Mouse (Mus musculus) C2C12 (cell line): Measurements from ENCODE around the gene Hist2h2be. TPM values are rescaled to one million over a fixed set of nuclear protein-coding genes. Genes with fewer than 3 reads are reported as not detected.
A peak's percentile ranks its signal among the peaks of the same experiment; 100 is the strongest.

ENCODE experiments used
- H3K27me3 ChIP-seq: one replicate; pipeline ENCODE4 v1.6.1; 2011; ENCODE audit not compliant: control insufficient read depth, insufficient read depth, insufficient read length
- H3K36me3 ChIP-seq: one replicate; pipeline ENCODE4 v1.6.1; 2011; ENCODE audit not compliant: control insufficient read depth, insufficient read depth
- H3K4me3 ChIP-seq: one replicate; pipeline ENCODE4 v1.5.1; 2011; ENCODE audit warnings: mild to moderate bottlenecking, control low read depth; ENCODE audit not compliant: poor library complexity, insufficient read depth, severe bottlenecking
- H3K79me2 ChIP-seq: one replicate; pipeline ENCODE4 v1.6.1; 2011; ENCODE audit not compliant: control insufficient read depth, insufficient read depth
- H3K79me3 ChIP-seq: one replicate; pipeline ENCODE4 v1.6.1; 2011; ENCODE audit warnings: low read depth, control low read depth
- H3ac ChIP-seq: one replicate; pipeline ENCODE3; 2011; ENCODE audit warnings: low read depth; ENCODE audit not compliant: control insufficient read depth, insufficient read length
- CEBPB ChIP-seq: IDR thresholded peaks from one replicate; pipeline ENCODE4 v1.6.1; 2011; ENCODE audit warnings: low read depth, mild to moderate bottlenecking, control low read depth, moderate library complexity
- CTCF ChIP-seq: IDR thresholded peaks from one replicate; pipeline ENCODE4 v1.5.1; 2011; ENCODE audit not compliant: control insufficient read depth, insufficient read depth, insufficient read length
- FOSL1 ChIP-seq: IDR thresholded peaks from one replicate; pipeline ENCODE4 v1.8.0; 2011; ENCODE audit warnings: mild to moderate bottlenecking, low read length; ENCODE audit not compliant: poor library complexity, insufficient read depth, severe bottlenecking
- MAX ChIP-seq: IDR thresholded peaks from one replicate; pipeline ENCODE4 v1.6.1; 2011; ENCODE audit warnings: mild to moderate bottlenecking, control low read depth
- MYOD1 ChIP-seq: IDR thresholded peaks from one replicate; pipeline ENCODE4 v1.6.1; 2011; ENCODE audit warnings: low read depth; ENCODE audit not compliant: control insufficient read depth, insufficient read length
- MYOG ChIP-seq: IDR thresholded peaks from one replicate; pipeline ENCODE4 v1.6.1; 2011; ENCODE audit not compliant: control insufficient read depth, insufficient read length; ENCODE audit errors: extremely low read depth
- USF1 ChIP-seq: IDR thresholded peaks from one replicate; pipeline ENCODE4 v1.6.1; 2011; ENCODE audit warnings: low read depth, mild to moderate bottlenecking, control low read depth, moderate library complexity
- polyA plus RNA-seq: library from polyadenylated mRNA; unstranded; fragments of >200 nt; fragmentation: generic; extraction: Trizol; gene quantifications from one replicate; pipeline ENCODE4 v1.2.1, GENCODE M21; 2012; ENCODE audit warnings: missing spikeins

Gene Hist2h2be
- polyA plus RNA-seq, 1 experiment = 0.98 TPM

DNA sequence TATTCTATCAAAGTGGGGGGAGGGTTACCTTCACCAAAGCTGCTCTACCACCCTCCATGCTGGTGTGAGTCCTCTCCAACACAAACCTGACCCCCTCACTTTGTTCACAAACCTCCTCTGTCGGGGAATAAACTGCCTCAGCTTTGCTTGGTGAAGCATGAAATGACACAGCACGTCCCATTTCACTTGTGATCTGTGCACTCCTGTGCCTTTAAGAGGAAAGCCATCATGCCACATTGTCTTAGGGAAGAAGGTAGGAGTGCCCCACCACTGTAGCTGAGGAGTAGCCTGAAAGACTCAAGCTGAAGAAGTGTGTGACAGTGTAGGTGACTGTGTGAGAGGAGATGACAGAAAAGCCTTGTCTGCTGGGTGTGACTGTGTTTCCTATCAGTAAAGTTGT is 4.5 kb downstream of the Hist2h2be start:
- H3K36me3 ChIP-seq = no peaks in the 10 kb centered on the region
- H3K79me3 ChIP-seq = no peaks in the 10 kb centered on the region
- H3K79me2 ChIP-seq = no peaks in the 10 kb centered on the region
- no peak overlapping the region for H3ac ChIP-seq
- no peak for TF ChIP-seq CTCF
- TF ChIP-seq MYOG = no peak
- no peak for TF ChIP-seq MYOD1
- no peak for TF ChIP-seq CEBPB
- TF ChIP-seq USF1 = no peak
- no peak for TF ChIP-seq MAX
- no peak for TF ChIP-seq FOSL1
- H3K27me3 ChIP-seq = no peaks in the 10 kb centered on the region
- no peak overlapping the region for H3K4me3 ChIP-seq

- Histone ChIP-seq H3K79me2 (no peaks in the 10 kb centered on the region), H3K27me3 (no peaks in the 10 kb centered on the region), H3K36me3 (no peaks in the 10 kb centered on the region), H3K79me3 (no peaks in the 10 kb centered on the region), H3ac (peak overlapping the region; percentile 12), H3K4me3 (no peak overlapping the region)
- TF ChIP-seq FOSL1 = peak; percentile 79
- no peak for TF ChIP-seq MYOG
- no peak for TF ChIP-seq CTCF
- TF ChIP-seq MAX = peak; percentile 82
- no peak for TF ChIP-seq MYOD1
- no peak for TF ChIP-seq CEBPB
- peak; percentile 100 for TF ChIP-seq USF1
Measured at GRCm38 (mm10) chr3:96226695-96227648, 6.1 kb downstream of the Hist2h2be start.

GRCm38 (mm10) chr3:96228828-96229227 is 7.9 kb downstream of the Hist2h2be start:
- H3K79me2 ChIP-seq = no peaks in the 10 kb centered on the region
- H3K4me3 ChIP-seq = no peak overlapping the region
- H3K27me3 ChIP-seq = no peaks in the 10 kb centered on the region
- no peak overlapping the region for H3ac ChIP-seq
- TF ChIP-seq USF1 (no peak), CTCF (no peak), MAX (no peak), MYOG (no peak), MYOD1 (no peak), FOSL1 (no peak), CEBPB (no peak)
- H3K79me3 ChIP-seq = no peaks in the 10 kb centered on the region
- no peaks in the 10 kb centered on the region for H3K36me3 ChIP-seq

- no peak overlapping the region for H3ac ChIP-seq
- H3K79me2 ChIP-seq = no peaks in the 10 kb centered on the region
- H3K4me3 ChIP-seq = no peak overlapping the region
- no peaks in the 10 kb centered on the region for H3K79me3 ChIP-seq
- no peaks in the 10 kb centered on the region for H3K36me3 ChIP-seq
- H3K27me3 ChIP-seq = no peaks in the 10 kb centered on the region
- no peak for TF ChIP-seq CTCF
- no peak for TF ChIP-seq CEBPB
- no peak for TF ChIP-seq MYOG
- no peak for TF ChIP-seq FOSL1
- TF ChIP-seq USF1 = no peak
- TF ChIP-seq MAX = no peak
- TF ChIP-seq MYOD1 = no peak
Measured at GRCm38 (mm10) chr3:96230404-96230803, 9.5 kb downstream of the Hist2h2be start.

DNA sequence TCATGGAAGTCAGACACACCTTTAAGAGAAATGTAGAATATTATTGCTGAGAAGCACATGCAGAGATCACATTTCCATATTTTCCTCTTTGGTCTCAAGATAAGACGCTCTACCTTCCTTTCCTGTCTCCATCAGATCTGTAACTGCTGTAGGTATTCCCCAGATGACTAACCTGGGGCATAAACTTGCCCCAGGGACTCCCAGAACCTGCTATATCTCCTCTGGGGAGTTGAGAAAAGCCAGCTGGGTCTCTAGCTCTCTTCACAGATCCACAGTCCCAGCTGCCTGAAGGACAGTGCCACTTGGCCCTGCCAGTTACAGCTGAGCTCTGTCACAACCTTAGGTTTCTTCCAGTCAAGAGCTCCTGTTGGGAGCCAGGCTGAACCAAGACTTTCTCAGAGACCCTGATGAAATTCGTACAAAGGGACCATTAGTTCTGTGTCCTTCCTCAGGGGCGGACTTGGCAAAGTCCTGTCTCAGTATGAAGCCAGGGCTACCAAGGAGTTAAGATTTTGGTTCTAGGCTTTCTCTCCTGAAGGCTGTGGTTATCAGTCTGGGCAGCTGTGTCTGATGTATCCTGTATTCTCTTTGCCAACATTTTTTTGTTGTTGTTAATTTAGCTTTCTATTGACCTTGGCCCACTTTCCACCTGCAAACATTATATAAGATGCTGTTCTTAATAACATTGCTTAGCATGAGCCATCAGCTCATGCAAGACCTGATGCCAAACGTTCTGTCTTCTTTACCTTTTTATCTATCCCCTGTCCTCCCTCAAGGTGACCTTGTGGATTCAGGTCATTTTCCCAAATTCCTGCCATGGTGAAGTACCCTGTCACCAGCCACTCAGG is 10.2 kb downstream of the Hist2h2be start:
- no peaks in the 10 kb centered on the region for H3K27me3 ChIP-seq
- no peak overlapping the region for H3ac ChIP-seq
- H3K36me3 ChIP-seq = no peaks in the 10 kb centered on the region
- H3K79me3 ChIP-seq = no peaks in the 10 kb centered on the region
- TF ChIP-seq FOSL1 (no peak), CEBPB (no peak), USF1 (no peak)
- H3K4me3 ChIP-seq = no peak overlapping the region
- no peaks in the 10 kb centered on the region for H3K79me2 ChIP-seq
